Mouse (Mus musculus): ENCODE results near the gene Ccdc74a. TPM values are rescaled to one million over a fixed set of nuclear protein-coding genes. Genes with fewer than 3 reads are reported as not detected.
A peak's percentile ranks its signal among the peaks of the same experiment; 100 is the strongest.

Gene Ccdc74a
- total and polyA plus RNA-seq, 3 experiments = 1.9 to 4.6 TPM; not detected in 1

DNA sequence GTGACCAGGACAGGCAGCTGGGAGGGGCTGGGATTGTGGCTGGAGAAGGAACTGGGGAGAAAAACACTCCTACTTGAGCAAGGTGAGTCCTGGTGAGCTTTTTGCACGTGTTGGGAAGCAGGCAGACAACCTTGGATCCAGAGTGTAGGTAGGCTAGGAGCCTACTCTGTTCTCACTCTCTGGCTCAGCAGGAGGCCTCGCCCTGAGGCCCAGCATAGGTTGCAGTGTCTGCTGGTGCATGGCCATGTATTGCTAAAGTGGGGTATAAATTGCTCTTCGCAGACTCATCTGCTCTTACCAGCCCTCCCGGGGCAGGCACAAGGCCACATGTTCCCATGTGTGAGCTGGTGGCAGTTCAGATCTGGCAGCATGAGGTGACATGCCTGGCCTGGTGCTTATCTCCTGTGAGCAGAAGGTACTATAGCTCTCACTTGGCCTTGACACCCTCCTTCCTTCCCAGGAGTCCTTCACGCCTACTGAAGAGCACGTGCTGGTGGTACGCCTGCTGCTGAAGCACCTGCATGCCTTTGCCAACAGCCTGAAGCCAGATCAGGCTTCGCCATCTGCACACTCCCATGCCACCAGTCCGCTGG is 8.1 kb upstream of the Ccdc74a start:
- H3K4me3 ChIP-seq (ENCODE audit: control insufficient read depth in 1 of 2, insufficient read depth in 1 of 2, low read depth in 2 of 2, low read length in 2 of 2) = no peak overlapping the region
- peaks cover 7 to 17% of the 10 kb centered on the region in 2 experiments for H3K4me1 ChIP-seq (ENCODE audit: control insufficient read depth in 1 of 2, insufficient read depth in 2 of 2, low read length in 2 of 2)
- peak; percentile 88 for DNase-seq (ENCODE audit: low read depth, low spot score)
- H3K27me3 ChIP-seq (ENCODE audit: control insufficient read depth in 1 of 2, insufficient read depth in 2 of 2, low read length in 2 of 2) = no peaks in the 10 kb centered on the region
- H3K9ac ChIP-seq (ENCODE audit: control insufficient read depth, low read depth, low read length, poor library complexity, severe bottlenecking) = no peak overlapping the region
- H3K27ac ChIP-seq (ENCODE audit: control insufficient read depth, low read depth, low read length) = peak overlapping the region; percentile 51
- peaks cover 13 to 15% of the 10 kb centered on the region in 2 experiments for H3K36me3 ChIP-seq (ENCODE audit: control insufficient read depth in 1 of 2, insufficient read depth in 2 of 2, low read length in 2 of 2)
- no peaks in the 10 kb centered on the region for H3K79me2 ChIP-seq (ENCODE audit: control insufficient read depth, insufficient read depth, low read length, poor library complexity)
- no peaks in the 10 kb centered on the region for H3K9me3 ChIP-seq (replicated peaks; ENCODE audit: insufficient read depth, low read length)
- TF ChIP-seq USF1 (IDR thresholded peaks at IDR 0.05; ENCODE audit: low read depth, low read length) = peak; percentile 63
- TF ChIP-seq ETS1 (IDR thresholded peaks at IDR 0.05; ENCODE audit: low read depth, low read length) = peak; percentile 80
- TF ChIP-seq SMC3 (IDR thresholded peaks at IDR 0.05; ENCODE audit: low read depth, low read length) = no peak
- TF ChIP-seq RCOR1 (IDR thresholded peaks at IDR 0.05; ENCODE audit: low read depth, low read length) = no peak; the same call in 1 of the 2 replicates
- TF ChIP-seq ZC3H11A (IDR thresholded peaks at IDR 0.05; ENCODE audit: low read depth, low read length) = no peak
- TF ChIP-seq GATA1 (IDR thresholded peaks at IDR 0.05; ENCODE audit: low read depth, low read length) = peak; percentile 70; the same call in 1 of the 2 replicates
- no peak for TF ChIP-seq KAT2A (conservative IDR thresholded peaks at IDR 0.05; ENCODE audit: low read depth, low read length)
- TF ChIP-seq ZNF384 (IDR thresholded peaks at IDR 0.05; ENCODE audit: low read depth, low read length) = no peak
- TF ChIP-seq MAFK (IDR thresholded peaks at IDR 0.05; ENCODE audit: borderline replicate concordance, low read depth, low read length) = no peak
- no peak for TF ChIP-seq ELF1 (IDR thresholded peaks at IDR 0.05; ENCODE audit: low read depth, low read length)
- peak; percentile 93 for TF ChIP-seq BHLHE40 (IDR thresholded peaks at IDR 0.05; ENCODE audit: borderline replicate concordance, low read depth, low read length)
- TF ChIP-seq CHD1 (IDR thresholded peaks at IDR 0.05; ENCODE audit: low read depth, low read length) = no peak
- no peak for TF ChIP-seq NELFE (IDR thresholded peaks at IDR 0.05; ENCODE audit: low read depth, low read length)
- peak; percentile 86 for TF ChIP-seq MXI1 (IDR thresholded peaks at IDR 0.05; ENCODE audit: low read depth, low read length)
- peak; percentile 69 to 86; a peak in 3 of 4 replicates for TF ChIP-seq EP300 (IDR thresholded peaks at IDR 0.05; ENCODE audit: low read depth in 1 of 2, low read length in 2 of 2)
- TF ChIP-seq MYC (IDR thresholded peaks at IDR 0.05; ENCODE audit: low read depth, low read length) = peak; percentile 96
- no peak for TF ChIP-seq HCFC1 (IDR thresholded peaks at IDR 0.05; ENCODE audit: low read depth, low read length)
- no peak for TF ChIP-seq CHD2 (IDR thresholded peaks at IDR 0.05; ENCODE audit: low read length)
- no peak for TF ChIP-seq POLR2AphosphoS2 (IDR thresholded peaks at IDR 0.05; ENCODE audit: low read length)
- TF ChIP-seq USF2 (IDR thresholded peaks at IDR 0.05; ENCODE audit: borderline replicate concordance in 1 of 2, insufficient read depth in 1 of 2, low read depth in 1 of 2, low read length in 2 of 2) = no peak
- no peak for TF ChIP-seq MAZ (IDR thresholded peaks at IDR 0.05; ENCODE audit: low read depth, low read length)
- TF ChIP-seq GABPA (IDR thresholded peaks at IDR 0.05; ENCODE audit: low read depth, low read length) = no peak
- 0 out of 6 replicates have a peak, but pooled peaks of 1 of the 3 experiments have one; percentile 1 for TF ChIP-seq CTCF (IDR thresholded peaks at IDR 0.05 in 2 of 3, conservative IDR thresholded peaks at IDR 0.05 in 1 of 3; ENCODE audit: control insufficient read depth in 1 of 3, insufficient read depth in 1 of 3, low read depth in 2 of 3, low read length in 3 of 3, poor library complexity in 1 of 3, severe bottlenecking in 1 of 3)
- TF ChIP-seq POLR2AphosphoS5 (IDR thresholded peaks at IDR 0.05; ENCODE audit: borderline replicate concordance, low read depth, low read length) = no peak
- peak; percentile 99 for TF ChIP-seq MAX (IDR thresholded peaks at IDR 0.05; ENCODE audit: low read length)
- TF ChIP-seq TAL1 (IDR thresholded peaks at IDR 0.05; ENCODE audit: low read length) = peak; percentile 96
- no peak for TF ChIP-seq NRF1 (IDR thresholded peaks at IDR 0.05; ENCODE audit: insufficient read depth, low read depth, low read length, poor library complexity, severe bottlenecking)
- TF ChIP-seq MEF2A (IDR thresholded peaks at IDR 0.05; ENCODE audit: extremely low read depth, insufficient replicate concordance, low read depth, low read length, poor library complexity, severe bottlenecking) = no peak
- TF ChIP-seq E2F4 (IDR thresholded peaks at IDR 0.05; ENCODE audit: borderline replicate concordance, low read depth, low read length) = no peak
- peak; percentile 77 for TF ChIP-seq SIN3A (IDR thresholded peaks at IDR 0.05; ENCODE audit: low read length)
- no peak for TF ChIP-seq RAD21 (IDR thresholded peaks at IDR 0.05; ENCODE audit: low read depth, low read length)
- TF ChIP-seq TCF12 (IDR thresholded peaks at IDR 0.05; ENCODE audit: low read depth, low read length) = peak; percentile 86
- no peak for TF ChIP-seq ZKSCAN1 (IDR thresholded peaks at IDR 0.05; ENCODE audit: low read depth, low read length)
- no peak for TF ChIP-seq UBTF (IDR thresholded peaks at IDR 0.05; ENCODE audit: borderline replicate concordance, insufficient read depth, low read depth, low read length)
- TF ChIP-seq POLR2A (IDR thresholded peaks at IDR 0.05; ENCODE audit: control insufficient read depth in 1 of 2, insufficient read depth in 1 of 2, low read depth in 1 of 2, low read length in 2 of 2, poor library complexity in 1 of 2) = no peak
- no peak for TF ChIP-seq TBP (IDR thresholded peaks at IDR 0.05; ENCODE audit: low read depth, low read length)
- TF ChIP-seq ZMIZ1 (IDR thresholded peaks at IDR 0.05; ENCODE audit: low read depth, low read length) = no peak
